Mouse (Mus musculus): Measurements from ENCODE around the gene H2-Eb2. TPM values are rescaled to one million over a fixed set of nuclear protein-coding genes. Genes with fewer than 3 reads are reported as not detected.

The H2-Eb2 gene
- total and polyA plus RNA-seq, 2 experiments from 2014 or later = 0.04 TPM; not detected in 1

- Histone ChIP-seq H3K27me3 (ENCODE audit: insufficient read depth, low read length) (no peaks in the 10 kb centered on the region), H3K4me3 (ENCODE audit: low read depth, low read length) (no peak within 1 kb of the TSS), H3K9ac (no peak within 1 kb of the TSS), H3K4me1 (ENCODE audit: insufficient read depth) (no peaks in the 10 kb centered on the region), H3K4me2 (ENCODE audit: low read depth) (no peak within 1 kb of the TSS), H3K36me3 (ENCODE audit: insufficient read depth) (no peaks in the 10 kb centered on the region), H3K9me3 (ENCODE audit: low read length) (no peaks in the 10 kb centered on the region), H3K27ac (ENCODE audit: low read depth, low read length) (no peak within 1 kb of the TSS)
- 16% methylated on average over 8 of the region's 8 CpGs for whole genome bisulfite sequencing
- no peak for TF ChIP-seq CTCF (IDR thresholded peaks at IDR 0.05; ENCODE audit: low read depth)
- ATAC-seq (0 out of 2 replicates have a peak, but pooled peaks have one; percentile 14), DNase-seq (peak; percentile 41)
Observed at GRCm38 (mm10) chr17:34287648-34288047, 37.8 kb upstream of the H2-Eb2 start, which contains the start of gene H2-Aa. H2-Aa (minus strand) TSS chr17:34287823.

GRCm38 (mm10) chr17:34288131-34288530, 37.3 kb upstream of the H2-Eb2 start:
- TF ChIP-seq CTCF (IDR thresholded peaks at IDR 0.05; ENCODE audit: low read depth) = no peak
- Histone ChIP-seq H3K27ac (ENCODE audit: low read depth, low read length) (no peak overlapping the region), H3K9ac (no peak overlapping the region), H3K4me3 (ENCODE audit: low read depth, low read length) (no peak overlapping the region), H3K4me1 (ENCODE audit: insufficient read depth) (no peaks in the 10 kb centered on the region), H3K36me3 (ENCODE audit: insufficient read depth) (no peaks in the 10 kb centered on the region), H3K9me3 (ENCODE audit: low read length) (no peaks in the 10 kb centered on the region), H3K27me3 (ENCODE audit: insufficient read depth, low read length) (no peaks in the 10 kb centered on the region), H3K4me2 (ENCODE audit: low read depth) (no peak overlapping the region)
- no peak for DNase-seq
- ATAC-seq = no peak
- 70% methylated on average over 3 of the region's 3 CpGs for WGBS

- WGBS = 13% methylated on average over 8 of the region's 8 CpGs
Observed at GRCm38 (mm10) chr17:34291609-34292008, 33.9 kb upstream of the H2-Eb2 start.

GRCm38 (mm10) chr17:34292570-34292969, 32.9 kb upstream of the H2-Eb2 start:
- WGBS = 94% methylated on average over 4 of the region's 4 CpGs
- no peaks in the 10 kb centered on the region for H3K9me3 ChIP-seq (ENCODE audit: low read length)
- H3K27me3 ChIP-seq (ENCODE audit: insufficient read depth, low read length) = no peaks in the 10 kb centered on the region
- no peak overlapping the region for H3K4me3 ChIP-seq (ENCODE audit: low read depth, low read length)
- H3K36me3 ChIP-seq (ENCODE audit: insufficient read depth) = no peaks in the 10 kb centered on the region
- H3K4me2 ChIP-seq (ENCODE audit: low read depth) = no peak overlapping the region
- H3K9ac ChIP-seq = no peak overlapping the region
- no peak overlapping the region for H3K27ac ChIP-seq (ENCODE audit: low read depth, low read length)
- ATAC-seq (no peak), DNase-seq (no peak)
- no peak for TF ChIP-seq CTCF (IDR thresholded peaks at IDR 0.05; ENCODE audit: low read depth)
- no peaks in the 10 kb centered on the region; the same call in 1 of the 2 replicates for H3K4me1 ChIP-seq (ENCODE audit: insufficient read depth)

More at GRCm38 (mm10) chr17:34291609-34292008, 33.9 kb upstream of the H2-Eb2 start:
- DNase-seq = peak; percentile 94
- H3K27ac ChIP-seq (ENCODE audit: low read depth, low read length) = no peak overlapping the region
- no peak overlapping the region for H3K4me3 ChIP-seq (ENCODE audit: low read depth, low read length)
- H3K4me2 ChIP-seq (ENCODE audit: low read depth) = no peak overlapping the region
- H3K9ac ChIP-seq = no peak overlapping the region
- no peaks in the 10 kb centered on the region for H3K27me3 ChIP-seq (ENCODE audit: insufficient read depth, low read length)
- no peaks in the 10 kb centered on the region; the same call in 1 of the 2 replicates for H3K4me1 ChIP-seq (ENCODE audit: insufficient read depth)
- H3K36me3 ChIP-seq (ENCODE audit: insufficient read depth) = no peaks in the 10 kb centered on the region
- TF ChIP-seq CTCF (IDR thresholded peaks at IDR 0.05; ENCODE audit: low read depth) = no peak
- no peaks in the 10 kb centered on the region for H3K9me3 ChIP-seq (ENCODE audit: low read length)
- peak; percentile 98 for ATAC-seq

- 62% methylated on average over 2 of the region's 2 CpGs for WGBS
- TF ChIP-seq CTCF (IDR thresholded peaks at IDR 0.05; ENCODE audit: low read depth) = no peak
- H3K9ac ChIP-seq = no peak overlapping the region
- H3K4me1 ChIP-seq (ENCODE audit: insufficient read depth) = no peaks in the 10 kb centered on the region; the same call in 1 of the 2 replicates
- DNase-seq = no peak
- no peak overlapping the region for H3K27ac ChIP-seq (ENCODE audit: low read depth, low read length)
- ATAC-seq = no peak
- no peaks in the 10 kb centered on the region for H3K27me3 ChIP-seq (ENCODE audit: insufficient read depth, low read length)
- no peak overlapping the region for H3K4me2 ChIP-seq (ENCODE audit: low read depth)
- H3K9me3 ChIP-seq (ENCODE audit: low read length) = no peaks in the 10 kb centered on the region
- H3K4me3 ChIP-seq (ENCODE audit: low read depth, low read length) = no peak overlapping the region
- no peaks in the 10 kb centered on the region for H3K36me3 ChIP-seq (ENCODE audit: insufficient read depth)
Observed at GRCm38 (mm10) chr17:34293533-34293932, 31.9 kb upstream of the H2-Eb2 start.

- WGBS = 71% methylated on average over 4 of the region's 4 CpGs
Observed at GRCm38 (mm10) chr17:34294249-34294648, 31.2 kb upstream of the H2-Eb2 start.

GRCm38 (mm10) chr17:34295307-34295706, 30.2 kb upstream of the H2-Eb2 start:
- H3K9ac ChIP-seq = no peak overlapping the region
- DNase-seq = no peak
- no peaks in the 10 kb centered on the region for H3K36me3 ChIP-seq (ENCODE audit: insufficient read depth)
- H3K27me3 ChIP-seq (ENCODE audit: insufficient read depth, low read length) = no peaks in the 10 kb centered on the region
- no peaks in the 10 kb centered on the region for H3K9me3 ChIP-seq (ENCODE audit: low read length)
- no peak overlapping the region for H3K4me3 ChIP-seq (ENCODE audit: low read depth, low read length)
- TF ChIP-seq CTCF (IDR thresholded peaks at IDR 0.05; ENCODE audit: low read depth) = no peak
- no peak overlapping the region for H3K27ac ChIP-seq (ENCODE audit: low read depth, low read length)
- no peak for ATAC-seq
- no peak overlapping the region for H3K4me2 ChIP-seq (ENCODE audit: low read depth)
- no peaks in the 10 kb centered on the region; the same call in 1 of the 2 replicates for H3K4me1 ChIP-seq (ENCODE audit: insufficient read depth)

More at GRCm38 (mm10) chr17:34294249-34294648, 31.2 kb upstream of the H2-Eb2 start:
- H3K36me3 ChIP-seq (ENCODE audit: insufficient read depth) = no peaks in the 10 kb centered on the region
- TF ChIP-seq CTCF (IDR thresholded peaks at IDR 0.05; ENCODE audit: low read depth) = no peak
- H3K27me3 ChIP-seq (ENCODE audit: insufficient read depth, low read length) = no peaks in the 10 kb centered on the region
- no peaks in the 10 kb centered on the region; the same call in 1 of the 2 replicates for H3K4me1 ChIP-seq (ENCODE audit: insufficient read depth)
- H3K4me2 ChIP-seq (ENCODE audit: low read depth) = no peak overlapping the region
- H3K4me3 ChIP-seq (ENCODE audit: low read depth, low read length) = no peak overlapping the region
- no peaks in the 10 kb centered on the region for H3K9me3 ChIP-seq (ENCODE audit: low read length)
- ATAC-seq (no peak), DNase-seq (no peak)
- H3K27ac ChIP-seq (ENCODE audit: low read depth, low read length) = no peak overlapping the region
- no peak overlapping the region for H3K9ac ChIP-seq

All from forebrain, postnatal 0 days (tissue).